Mouse (Mus musculus): ENCODE measurements around the gene Hspa12a. TPM values are rescaled to one million over a fixed set of nuclear protein-coding genes. Genes with fewer than 3 reads are reported as not detected.

The Hspa12a gene
- polyA plus RNA-seq (2014; fragmentation: Nextera tagmentation; extraction: Ambion mirVana) = 6.5 and 7.4 TPM in 2 replicates

- peak; percentile 97 for DNase-seq (ENCODE audit: low spot score)
- peak; percentile 96 for ATAC-seq (replicated peaks; ENCODE audit: low FRiP score)
- H3K27ac ChIP-seq (ENCODE audit: low read depth, low read length) = 0 out of 2 replicates have a peak within 1 kb of the TSS, but pooled peaks have one; percentile 27
Observed at GRCm38 (mm10) chr19:58942841-58943828, at the start of gene Hspa12a, which contains the start of gene Eno4. Gene Hspa12a (minus strand): TSS chr19:58943654. Gene Eno4 (plus strand): TSS chr19:58943425.

DNA sequence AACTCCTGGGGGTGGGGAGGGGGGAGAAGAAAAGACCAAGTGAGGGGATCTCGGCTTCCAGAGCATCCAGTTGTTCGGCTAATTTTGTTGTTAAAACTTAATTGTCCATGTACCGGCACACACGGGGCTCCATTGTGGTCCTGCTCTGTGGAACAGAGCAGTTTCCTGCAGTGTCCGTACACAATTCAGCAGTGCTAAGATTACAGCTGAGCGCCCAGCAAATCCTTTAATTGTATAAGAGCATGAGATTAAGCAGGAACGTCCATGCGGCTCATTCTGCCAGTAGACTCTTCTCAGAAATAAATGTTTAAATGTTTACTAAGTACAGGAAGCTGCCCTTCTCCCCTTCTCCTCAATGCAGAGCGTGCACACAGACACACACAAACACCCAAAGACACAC is 38.1 kb upstream of the Hspa12a start:
- ATAC-seq (replicated peaks; ENCODE audit: low FRiP score) (no peak), DNase-seq (ENCODE audit: low spot score) (no peak)
- Histone ChIP-seq H3K36me3 (ENCODE audit: control insufficient read depth, insufficient read depth, low read length) (no peaks in the 10 kb centered on the region), H3K9me3 (ENCODE audit: control insufficient read depth, low read length) (no peaks in the 10 kb centered on the region), H3K27me3 (ENCODE audit: control insufficient read depth, insufficient read depth, low read length) (peaks cover 29% of the 10 kb centered on the region), H3K27ac (ENCODE audit: low read depth, low read length) (no peak overlapping the region), H3K4me3 (ENCODE audit: low read depth, low read length) (no peak overlapping the region), H3K9ac (ENCODE audit: low read length) (no peak overlapping the region), H3K4me1 (replicated peaks; ENCODE audit: control insufficient read depth, insufficient read depth, low read length) (peaks cover 15% of the 10 kb centered on the region; the same call in 1 of the 2 replicates), H3K4me2 (ENCODE audit: low read depth, low read length, severe bottlenecking) (peak overlapping the region; percentile 33; the same call in 1 of the 2 replicates)
- 7% methylated on average over 9 of the region's 9 CpGs for WGBS

More at GRCm38 (mm10) chr19:58942841-58943828, at the start of gene Hspa12a, which contains the start of gene Eno4:
- H3K9me3 ChIP-seq (ENCODE audit: control insufficient read depth, low read length) = no peaks in the 10 kb centered on the region
- H3K4me2 ChIP-seq (ENCODE audit: low read depth, low read length, severe bottlenecking) = peak within 1 kb of the TSS; percentile 93
- H3K36me3 ChIP-seq (ENCODE audit: control insufficient read depth, insufficient read depth, low read length) = no peaks in the 10 kb centered on the region
- H3K9ac ChIP-seq (ENCODE audit: low read length) = peak within 1 kb of the TSS; percentile 87
- peak within 1 kb of the TSS; percentile 48 for H3K4me3 ChIP-seq (ENCODE audit: low read depth, low read length)
- WGBS = 0% methylated on average over 65 of the region's 65 CpGs
- H3K27me3 ChIP-seq (ENCODE audit: control insufficient read depth, insufficient read depth, low read length) = no peaks in the 10 kb centered on the region
- peaks cover 7% of the 10 kb centered on the region; the same call in 1 of the 2 replicates for H3K4me1 ChIP-seq (replicated peaks; ENCODE audit: control insufficient read depth, insufficient read depth, low read length)

- peaks cover 15% of the 10 kb centered on the region; the same call in 1 of the 2 replicates for H3K4me1 ChIP-seq (replicated peaks; ENCODE audit: control insufficient read depth, insufficient read depth, low read length)
- peak overlapping the region; percentile 13; the same call in 1 of the 2 replicates for H3K4me2 ChIP-seq (ENCODE audit: low read depth, low read length, severe bottlenecking)
Observed at GRCm38 (mm10) chr19:58980056-58980440, 36.6 kb upstream of the Hspa12a start.

GRCm38 (mm10) chr19:58979436-58980055 is 36.1 kb upstream of the Hspa12a start:
- DNase-seq (ENCODE audit: low spot score) (no peak), ATAC-seq (replicated peaks; ENCODE audit: low FRiP score) (no peak)
- WGBS = 19% methylated on average over 13 of the region's 13 CpGs
- H3K9me3 ChIP-seq (ENCODE audit: control insufficient read depth, low read length) = no peaks in the 10 kb centered on the region
- H3K27me3 ChIP-seq (ENCODE audit: control insufficient read depth, insufficient read depth, low read length) = peaks cover 42% of the 10 kb centered on the region
- no peak overlapping the region for H3K4me3 ChIP-seq (ENCODE audit: low read depth, low read length)
- H3K9ac ChIP-seq (ENCODE audit: low read length) = no peak overlapping the region
- peaks cover 15% of the 10 kb centered on the region; the same call in 1 of the 2 replicates for H3K4me1 ChIP-seq (replicated peaks; ENCODE audit: control insufficient read depth, insufficient read depth, low read length)
- peak overlapping the region; percentile 24; the same call in 1 of the 2 replicates for H3K4me2 ChIP-seq (ENCODE audit: low read depth, low read length, severe bottlenecking)
- H3K27ac ChIP-seq (ENCODE audit: low read depth, low read length) = no peak overlapping the region
- no peaks in the 10 kb centered on the region for H3K36me3 ChIP-seq (ENCODE audit: control insufficient read depth, insufficient read depth, low read length)

More at GRCm38 (mm10) chr19:58980056-58980440, 36.6 kb upstream of the Hspa12a start:
- Histone ChIP-seq H3K9me3 (ENCODE audit: control insufficient read depth, low read length) (no peaks in the 10 kb centered on the region), H3K9ac (ENCODE audit: low read length) (no peak overlapping the region), H3K36me3 (ENCODE audit: control insufficient read depth, insufficient read depth, low read length) (no peaks in the 10 kb centered on the region), H3K27me3 (ENCODE audit: control insufficient read depth, insufficient read depth, low read length) (peaks cover 38% of the 10 kb centered on the region), H3K27ac (ENCODE audit: low read depth, low read length) (no peak overlapping the region), H3K4me3 (ENCODE audit: low read depth, low read length) (no peak overlapping the region)
- 27% methylated on average over 5 of the region's 5 CpGs for WGBS
- DNase-seq (ENCODE audit: low spot score) = no peak
- no peak for ATAC-seq (replicated peaks; ENCODE audit: low FRiP score)

GRCm38 (mm10) chr19:58978401-58979171 is 35.1 kb upstream of the Hspa12a start:
- H3K4me3 ChIP-seq (ENCODE audit: low read depth, low read length) = no peak overlapping the region

GRCm38 (mm10) chr19:58975216-58975863 is 31.9 kb upstream of the Hspa12a start:
- no peaks in the 10 kb centered on the region for H3K9me3 ChIP-seq (ENCODE audit: control insufficient read depth, low read length)
- H3K4me1 ChIP-seq (replicated peaks; ENCODE audit: control insufficient read depth, insufficient read depth, low read length) = peaks cover 9% of the 10 kb centered on the region; the same call in 1 of the 2 replicates
- no peak overlapping the region for H3K4me3 ChIP-seq (ENCODE audit: low read depth, low read length)
- ATAC-seq (replicated peaks; ENCODE audit: low FRiP score) (no peak), DNase-seq (ENCODE audit: low spot score) (no peak)
- H3K9ac ChIP-seq (ENCODE audit: low read length) = no peak overlapping the region
- H3K36me3 ChIP-seq (ENCODE audit: control insufficient read depth, insufficient read depth, low read length) = no peaks in the 10 kb centered on the region
- no peak overlapping the region for H3K27ac ChIP-seq (ENCODE audit: low read depth, low read length)
- no peak overlapping the region for H3K4me2 ChIP-seq (ENCODE audit: low read depth, low read length, severe bottlenecking)
- peaks cover 59% of the 10 kb centered on the region for H3K27me3 ChIP-seq (ENCODE audit: control insufficient read depth, insufficient read depth, low read length)
- 79% methylated on average over 11 of the region's 11 CpGs for WGBS

More at GRCm38 (mm10) chr19:58978401-58979171, 35.1 kb upstream of the Hspa12a start:
- peak; percentile 27; the same call in 1 of the 2 replicates for ATAC-seq (replicated peaks; ENCODE audit: low FRiP score)
- DNase-seq (ENCODE audit: low spot score) = peak; percentile 54
- no peaks in the 10 kb centered on the region for H3K36me3 ChIP-seq (ENCODE audit: control insufficient read depth, insufficient read depth, low read length)
- no peaks in the 10 kb centered on the region for H3K9me3 ChIP-seq (ENCODE audit: control insufficient read depth, low read length)
- 50% methylated on average over 11 of the region's 11 CpGs for WGBS
- no peak overlapping the region for H3K9ac ChIP-seq (ENCODE audit: low read length)
- H3K4me2 ChIP-seq (ENCODE audit: low read depth, low read length, severe bottlenecking) = peak overlapping the region; percentile 24; the same call in 1 of the 2 replicates
- H3K27ac ChIP-seq (ENCODE audit: low read depth, low read length) = no peak overlapping the region
- peaks cover 15% of the 10 kb centered on the region; the same call in 1 of the 2 replicates for H3K4me1 ChIP-seq (replicated peaks; ENCODE audit: control insufficient read depth, insufficient read depth, low read length)
- peaks cover 38% of the 10 kb centered on the region for H3K27me3 ChIP-seq (ENCODE audit: control insufficient read depth, insufficient read depth, low read length)

GRCm38 (mm10) chr19:58974126-58974525 is 30.7 kb upstream of the Hspa12a start:
- Histone ChIP-seq H3K9me3 (ENCODE audit: control insufficient read depth, low read length) (no peaks in the 10 kb centered on the region), H3K27ac (ENCODE audit: low read depth, low read length) (no peak overlapping the region), H3K36me3 (ENCODE audit: control insufficient read depth, insufficient read depth, low read length) (no peaks in the 10 kb centered on the region), H3K9ac (ENCODE audit: low read length) (no peak overlapping the region), H3K4me2 (ENCODE audit: low read depth, low read length, severe bottlenecking) (no peak overlapping the region), H3K27me3 (ENCODE audit: control insufficient read depth, insufficient read depth, low read length) (peaks cover 61% of the 10 kb centered on the region), H3K4me1 (replicated peaks; ENCODE audit: control insufficient read depth, insufficient read depth, low read length) (peaks cover 7% of the 10 kb centered on the region; the same call in 1 of the 2 replicates), H3K4me3 (ENCODE audit: low read depth, low read length) (no peak overlapping the region)
- no peak for DNase-seq (ENCODE audit: low spot score)
- no peak for ATAC-seq (replicated peaks; ENCODE audit: low FRiP score)
- WGBS = 86% methylated on average over 8 of the region's 8 CpGs
